Mouse (Mus musculus) liver, adult 2 months (tissue): ENCODE data around the gene Plk3. TPM values are rescaled to one million over a fixed set of nuclear protein-coding genes. Genes with fewer than 3 reads are reported as not detected.

ENCODE experiments used
- DNase-seq: peaks from one replicate; pipeline ENCODE4 v3.0.0-alpha.2; 2011; ENCODE audit warnings: low read depth, low spot score; ENCODE audit errors: extremely low read depth
- H3K27ac ChIP-seq: fragments of 200-500 bp; replicated peaks from 2 replicates; pipeline ENCODE4 v1.5.1; 2012; ENCODE audit warnings: low read depth, mild to moderate bottlenecking, control low read depth, inconsistent platforms, low read length; ENCODE audit not compliant: insufficient read depth
- H3K27me3 ChIP-seq: fragments of 200-500 bp; 2 replicates; pipeline ENCODE4 v1.6.1; 2012; ENCODE audit warnings: mild to moderate bottlenecking, moderate library complexity, low read length, inconsistent platforms; ENCODE audit not compliant: control insufficient read depth, insufficient read depth
- H3K36me3 ChIP-seq: fragments of 200-500 bp; 2 replicates; pipeline ENCODE4 v1.6.1; 2012; ENCODE audit warnings: low read length, inconsistent platforms; ENCODE audit not compliant: control insufficient read depth, insufficient read depth
- H3K4me1 ChIP-seq: fragments of 200-500 bp; 2 replicates; pipeline ENCODE4 v1.6.1; 2011; ENCODE audit warnings: low read length; ENCODE audit not compliant: control insufficient read depth, insufficient read depth
- H3K4me3 ChIP-seq: fragments of 200-500 bp; 2 replicates; pipeline ENCODE4 v1.5.1; 2011; ENCODE audit warnings: low read depth, mild to moderate bottlenecking, control low read depth, low read length, moderate library complexity; ENCODE audit not compliant: insufficient read depth
- H3K79me2 ChIP-seq: fragments of 200-500 bp; 2 replicates; pipeline ENCODE4 v1.6.1; 2012; ENCODE audit warnings: inconsistent platforms, mild to moderate bottlenecking, low read length, moderate library complexity; ENCODE audit not compliant: control insufficient read depth, insufficient read depth
- H3K9ac ChIP-seq: fragments of 200-500 bp; 2 replicates; pipeline ENCODE4 v1.6.1; 2012; ENCODE audit warnings: low read depth, mild to moderate bottlenecking, control low read depth, inconsistent platforms, low read length
- CTCF ChIP-seq: fragments of 200-500 bp; IDR thresholded peaks from 2 replicates; pipeline ENCODE4 v1.5.1; 2011; ENCODE audit warnings: low read depth, low read length, control low read depth
- POLR2A ChIP-seq: fragments of 200-500 bp; IDR thresholded peaks from 2 replicates; pipeline ENCODE4 v1.6.1; 2011; ENCODE audit warnings: low read length, control low read depth; ENCODE audit not compliant: insufficient read depth; ENCODE audit errors: extremely low read depth
- WGBS: fragments of 180-500 bp; shearing (Covaris S2); methylation state at CpG from one replicate; pipeline ENCODE4 v1.1.7; 2018; 5-methylcytosine and 5-hydroxymethylcytosine counted together
- polyA plus RNA-seq: library from polyadenylated mRNA; depleted of rRNA; stranded (reverse); fragments of >200 nt; gene quantifications from 2 replicates; pipeline ENCODE4 v1.2.3, GENCODE M21; 2012
- total RNA-seq: library from RNA; depleted of rRNA; stranded (reverse); fragments of >200 nt; gene quantifications from 2 replicates; pipeline ENCODE4 v1.2.3, GENCODE M21; 2014

Plk3 gene
- total and polyA plus RNA-seq, 2 experiments = 10.7 to 31.7 TPM

- Histone ChIP-seq H3K36me3 (peaks cover 39% of the 10 kb centered on the region), H3K79me2 (peaks cover 8% of the 10 kb centered on the region; the same call in 1 of the 2 replicates), H3K27me3 (no peaks in the 10 kb centered on the region), H3K4me1 (peaks cover 5% of the 10 kb centered on the region; the same call in 1 of the 2 replicates), H3K9ac (no peak overlapping the region), H3K4me3 (no peak overlapping the region), H3K27ac (no peak overlapping the region)
- WGBS = 70% methylated on average over 1 of the region's 1 CpGs
- no peak for TF ChIP-seq CTCF
- TF ChIP-seq POLR2A = no peak
- DNase-seq = no peak
Observed at GRCm38 (mm10) chr4:117151416-117151815, 17.7 kb upstream of the Plk3 start.

- TF ChIP-seq POLR2A (no peak), CTCF (no peak)
- Histone ChIP-seq H3K27me3 (no peaks in the 10 kb centered on the region), H3K4me3 (no peak overlapping the region), H3K27ac (no peak overlapping the region), H3K4me1 (peaks cover 5% of the 10 kb centered on the region; the same call in 1 of the 2 replicates), H3K36me3 (peaks cover 39% of the 10 kb centered on the region), H3K9ac (no peak overlapping the region), H3K79me2 (peaks cover 3% of the 10 kb centered on the region; the same call in 1 of the 2 replicates)
- no peak for DNase-seq
- WGBS = 95% methylated on average over 6 of the region's 6 CpGs
Observed at GRCm38 (mm10) chr4:117150212-117150733, 16.5 kb upstream of the Plk3 start.

- Histone ChIP-seq H3K79me2 (no peaks in the 10 kb centered on the region), H3K4me3 (no peak overlapping the region), H3K27me3 (no peaks in the 10 kb centered on the region), H3K27ac (no peak overlapping the region), H3K4me1 (no peaks in the 10 kb centered on the region; the same call in 1 of the 2 replicates), H3K9ac (no peak overlapping the region), H3K36me3 (peaks cover 39% of the 10 kb centered on the region)
- TF ChIP-seq POLR2A (no peak), CTCF (no peak)
- DNase-seq = no peak
- WGBS = 85% methylated on average over 6 of the region's 6 CpGs
Observed at GRCm38 (mm10) chr4:117149291-117150211, 15.8 kb upstream of the Plk3 start.

GRCm38 (mm10) chr4:117148815-117149214 lies 15.1 kb upstream of the Plk3 start:
- Histone ChIP-seq H3K79me2 (no peaks in the 10 kb centered on the region), H3K36me3 (peaks cover 33% of the 10 kb centered on the region), H3K27me3 (no peaks in the 10 kb centered on the region), H3K4me3 (no peak overlapping the region), H3K4me1 (no peaks in the 10 kb centered on the region), H3K9ac (no peak overlapping the region), H3K27ac (no peak overlapping the region)
- 80% methylated on average over 24 of the region's 24 CpGs for WGBS
- no peak for DNase-seq
- TF ChIP-seq POLR2A (no peak), CTCF (no peak)

GRCm38 (mm10) chr4:117148047-117148713 lies 14.4 kb upstream of the Plk3 start:
- H3K36me3 ChIP-seq = peaks cover 27% of the 10 kb centered on the region
- no peak overlapping the region for H3K9ac ChIP-seq
- WGBS = 84% methylated on average over 18 of the region's 18 CpGs
- H3K4me1 ChIP-seq = no peaks in the 10 kb centered on the region
- no peak overlapping the region for H3K4me3 ChIP-seq
- no peak for DNase-seq
- H3K27ac ChIP-seq = no peak overlapping the region
- H3K27me3 ChIP-seq = no peaks in the 10 kb centered on the region
- TF ChIP-seq CTCF = no peak
- no peak for TF ChIP-seq POLR2A
- H3K79me2 ChIP-seq = no peaks in the 10 kb centered on the region
